4 mouse cellular contexts compared by ENCODE assay signal in genomic region chr4:18803109-18803508, GRCm38 (mm10).
A peak's percentile ranks its signal among the peaks of the same experiment; 100 is the strongest.
DNase-seq lines count a peak whose midpoint lies in the region.

No protein-coding gene starts in this region.

- DNase-seq in ES-CJ7 (ENCODE audit: low read depth, low spot score) (peak; percentile 14), R1 (ENCODE audit: low read depth, low spot score) (peak; percentile 74), ZHBTc4 (ENCODE audit: low read depth, low spot score) (peak; percentile 72)
- DNase-seq in heart, adult 11 months: peak; percentile 54

Comparison
In these comparisons a context has a peak if more than half of its experiments do, and no peak if none do; other contexts are left out.
1. Peak in every context shown above with its lines: DNase-seq.
2. DNase-seq: peak in every context shown above with its lines; median percentile 74 in R1; 72 in ZHBTc4; 54 in heart, adult 11 months; 14 in ES-CJ7.